Mouse (Mus musculus) stomach, postnatal 0 days (tissue): ENCODE data around the gene Olfr1257. TPM values are rescaled to one million over a fixed set of nuclear protein-coding genes. Genes with fewer than 3 reads are reported as not detected.
"Not testable (repeated sequence)": the region's sequence is repeated elsewhere in the genome, so short reads cannot be mapped to it uniquely, and the experiment has no call there.

Experiments used
- ATAC-seq: fragments of 200-750 bp; cut with Nextera tagmentation; 2 replicates; pipeline ENCODE4 v1.8.0; 2017; ENCODE audit not compliant: low FRiP score, low TSS enrichment
- DNase-seq: peaks from one replicate; pipeline ENCODE4 v3.0.0-alpha.2; 2016; ENCODE audit warnings: low spot score
- H3K27ac ChIP-seq: fragments of 300-500 bp; sonication (generic); replicated peaks from 2 replicates; pipeline ENCODE4 v1.5.1; 2014; ENCODE audit warnings: mild to moderate bottlenecking, control low read depth
- H3K27me3 ChIP-seq: fragments of 300-500 bp; sonication (generic); 2 replicates; pipeline ENCODE4 v1.6.1; 2014; ENCODE audit warnings: low read length; ENCODE audit not compliant: control insufficient read depth, insufficient read depth
- H3K36me3 ChIP-seq: fragments of 300-500 bp; sonication (generic); 2 replicates; pipeline ENCODE4 v1.6.1; 2014; ENCODE audit warnings: low read length, mixed read lengths; ENCODE audit not compliant: control insufficient read depth, insufficient read depth
- H3K4me1 ChIP-seq: fragments of 300-500 bp; sonication (generic); replicated peaks from 2 replicates; pipeline ENCODE4 v1.6.1; 2014; ENCODE audit warnings: antibody characterized with exemption; ENCODE audit not compliant: control insufficient read depth, insufficient read depth
- H3K4me2 ChIP-seq: fragments of 300-500 bp; sonication (generic); replicated peaks from 2 replicates; pipeline ENCODE4 v1.6.1; 2014; ENCODE audit warnings: low read depth, mild to moderate bottlenecking, control low read depth, moderate library complexity
- H3K4me3 ChIP-seq: fragments of 300-500 bp; sonication (generic); 2 replicates; pipeline ENCODE4 v1.5.1; 2014; ENCODE audit warnings: low read depth, low read length, control low read depth
- H3K9ac ChIP-seq: fragments of 300-500 bp; sonication (generic); 2 replicates; pipeline ENCODE4 v1.6.1; 2014; ENCODE audit warnings: mild to moderate bottlenecking, low read length, control low read depth, mixed read lengths
- H3K9me3 ChIP-seq: fragments of 300-500 bp; sonication (generic); 2 replicates; pipeline ENCODE4 v1.6.1; 2016; ENCODE audit warnings: low read length; ENCODE audit not compliant: control insufficient read depth
- CTCF ChIP-seq: IDR thresholded peaks from 2 replicates; pipeline ENCODE4 v1.5.1; 2016; ENCODE audit warnings: antibody characterized with exemption, low read depth, mild to moderate bottlenecking, moderate library complexity
- EP300 ChIP-seq: optimal IDR thresholded peaks from 2 replicates; pipeline ENCODE3; 2016; ENCODE audit warnings: antibody characterized with exemption
- whole genome bisulfite sequencing: fragments of 180-500 bp; shearing (Covaris S2); extraction: QIAGEN DNeasy Blood & Tissue Kit; methylation state at CpG from one replicate; pipeline ENCODE4 v1.1.7; 2014; 5-methylcytosine and 5-hydroxymethylcytosine counted together
- polyA plus RNA-seq: library from polyadenylated mRNA; unstranded; fragments of >200 nt; fragmentation: Nextera tagmentation; extraction: Ambion mirVana; gene quantifications from 2 replicates; pipeline ENCODE4 v1.2.1, GENCODE M21; 2015

Gene Olfr1257
- polyA plus RNA-seq = not detected in 2 replicates

- H3K9ac ChIP-seq = no peak within 1 kb of the TSS
- no peak within 1 kb of the TSS for H3K4me3 ChIP-seq
- no peak within 1 kb of the TSS for H3K4me2 ChIP-seq
- no peak for DNase-seq
- no peaks in the 10 kb centered on the region for H3K9me3 ChIP-seq
- 91% methylated on average over 1 of the region's 1 CpGs for WGBS
- H3K27ac ChIP-seq = no peak within 1 kb of the TSS
- no peaks in the 10 kb centered on the region for H3K36me3 ChIP-seq
- no peaks in the 10 kb centered on the region for H3K27me3 ChIP-seq
- H3K4me1 ChIP-seq = no peaks in the 10 kb centered on the region
- TF ChIP-seq CTCF = no peak
- no peak for TF ChIP-seq EP300
- no peak for ATAC-seq
These were observed at the start of gene Olfr1257 for GRCm38 (mm10) chr2:89878137-89878536. TSS of gene Olfr1257 (plus strand) at chr2:89878437.

- 54% methylated on average over 2 of the region's 2 CpGs for WGBS
- ATAC-seq = no peak
These were observed 36.8 kb upstream of the Olfr1257 start, which contains the start of gene Olfr1256 for GRCm38 (mm10) chr2:89841455-89841854. TSS of gene Olfr1256 (minus strand) at chr2:89841555.

GRCm38 (mm10) chr2:89848105-89848504, 30.1 kb upstream of the Olfr1257 start, which contains the start of gene Olfr48:
TSS of gene Olfr48 (minus strand) at chr2:89848205.
- WGBS = 74% methylated on average over 5 of the region's 5 CpGs
- Histone ChIP-seq H3K4me1 (no peaks in the 10 kb centered on the region), H3K27me3 (no peaks in the 10 kb centered on the region), H3K36me3 (no peaks in the 10 kb centered on the region), H3K4me2 (no peak within 1 kb of the TSS), H3K9ac (no peak within 1 kb of the TSS), H3K27ac (no peak within 1 kb of the TSS), H3K9me3 (no peaks in the 10 kb centered on the region), H3K4me3 (no peak within 1 kb of the TSS)
- ATAC-seq = no peak
- DNase-seq = no peak
- no peak for TF ChIP-seq CTCF
- no peak for TF ChIP-seq EP300

More at GRCm38 (mm10) chr2:89841455-89841854, 36.8 kb upstream of the Olfr1257 start, which contains the start of gene Olfr1256:
- Histone ChIP-seq H3K4me1 (no peaks in the 10 kb centered on the region), H3K9ac (no peak within 1 kb of the TSS), H3K27ac (no peak within 1 kb of the TSS), H3K36me3 (no peaks in the 10 kb centered on the region), H3K4me2 (no peak within 1 kb of the TSS), H3K27me3 (no peaks in the 10 kb centered on the region), H3K9me3 (no peaks in the 10 kb centered on the region), H3K4me3 (no peak within 1 kb of the TSS)
- no peak for DNase-seq
- TF ChIP-seq CTCF (no peak), EP300 (no peak)

- no peaks in the 10 kb centered on the region for H3K27me3 ChIP-seq
- no peaks in the 10 kb centered on the region for H3K36me3 ChIP-seq
- H3K4me3 ChIP-seq = no peak overlapping the region
- DNase-seq = no peak
- no peaks in the 10 kb centered on the region for H3K4me1 ChIP-seq
- WGBS = 76% methylated on average over 1 of the region's 1 CpGs
- no peak overlapping the region for H3K9ac ChIP-seq
- H3K4me2 ChIP-seq = no peak overlapping the region
- H3K27ac ChIP-seq = no peak overlapping the region
- no peaks in the 10 kb centered on the region for H3K9me3 ChIP-seq
- peak; percentile 89 for ATAC-seq
- TF ChIP-seq CTCF (no peak), EP300 (no peak)
These were observed 29.0 kb upstream of the Olfr1257 start for GRCm38 (mm10) chr2:89849230-89849629.

- H3K4me2 ChIP-seq, H3K27ac ChIP-seq, H3K9ac ChIP-seq, H3K9me3 ChIP-seq, H3K4me1 ChIP-seq, H3K27me3 ChIP-seq, DNase-seq, H3K36me3 ChIP-seq, H3K4me3 ChIP-seq, ATAC-seq: not testable (repeated sequence)
- WGBS = 93% methylated on average over 9 of the region's 9 CpGs
These were observed 34.4 kb downstream of the Olfr1257 start for GRCm38 (mm10) chr2:89912616-89913015.

- Histone ChIP-seq H3K4me2 (no peak within 1 kb of the TSS), H3K9me3 (no peaks in the 10 kb centered on the region), H3K4me1 (no peaks in the 10 kb centered on the region), H3K27me3 (no peaks in the 10 kb centered on the region), H3K36me3 (no peaks in the 10 kb centered on the region), H3K4me3 (no peak within 1 kb of the TSS), H3K9ac (no peak within 1 kb of the TSS), H3K27ac (no peak within 1 kb of the TSS)
- TF ChIP-seq CTCF (no peak), EP300 (no peak)
- DNase-seq = no peak
- ATAC-seq = no peak
These were observed 48.8 kb downstream of the Olfr1257 start, which contains the start of gene Olfr1258 for GRCm38 (mm10) chr2:89927009-89927408. TSS of gene Olfr1258 (plus strand) at chr2:89927309.

Other genes with a start within 250 kb of the Olfr1257 start
- not detected in 2 replicates for gene Olfr1249, start 243.5 kb upstream of the Olfr1257 start, polyA plus RNA-seq
- not detected in 2 replicates for gene Olfr1250, start 217.0 kb upstream of the Olfr1257 start, polyA plus RNA-seq
- gene Olfr1251, start 206.5 kb upstream of the Olfr1257 start, polyA plus RNA-seq = not detected in 2 replicates
- gene Olfr1252, start 153.4 kb upstream of the Olfr1257 start, polyA plus RNA-seq = not detected in 2 replicates
- gene Olfr1253, start 121.3 kb upstream of the Olfr1257 start, polyA plus RNA-seq = not detected in 2 replicates
- not detected in 2 replicates for gene Olfr1254, start 84.8 kb upstream of the Olfr1257 start, polyA plus RNA-seq
- not detected in 2 replicates for gene Olfr1255, start 66.4 kb upstream of the Olfr1257 start, polyA plus RNA-seq
- not detected in 2 replicates for gene Olfr1256, start 36.9 kb upstream of the Olfr1257 start, polyA plus RNA-seq
- not detected in 2 replicates for gene Olfr48, start 30.2 kb upstream of the Olfr1257 start, polyA plus RNA-seq
- gene Olfr1258, start 48.9 kb downstream of the Olfr1257 start, polyA plus RNA-seq = not detected in 2 replicates
- 0.02 TPM in 1 of 2 replicates, not detected in the other for gene Olfr1259, start 70.2 kb downstream of the Olfr1257 start, polyA plus RNA-seq
- not detected in 2 replicates for gene Olfr1260, start 95.9 kb downstream of the Olfr1257 start, polyA plus RNA-seq
- gene Olfr1261, start 112.8 kb downstream of the Olfr1257 start, polyA plus RNA-seq = not detected in 2 replicates
- gene Olfr1262, start 121.7 kb downstream of the Olfr1257 start, polyA plus RNA-seq = 0.02 TPM in 1 of 2 replicates, not detected in the other
- not detected in 2 replicates for gene Olfr1263, start 133.7 kb downstream of the Olfr1257 start, polyA plus RNA-seq
- gene Olfr1264, start 147.1 kb downstream of the Olfr1257 start, polyA plus RNA-seq = not detected in 2 replicates
- gene Olfr1265, start 156.9 kb downstream of the Olfr1257 start, polyA plus RNA-seq = 0.04 TPM in 1 of 2 replicates, not detected in the other
- not detected in 2 replicates for gene Olfr140, start 185.2 kb downstream of the Olfr1257 start, polyA plus RNA-seq
- not detected in 2 replicates for gene Olfr1269, start 243.0 kb downstream of the Olfr1257 start, polyA plus RNA-seq